Mouse (Mus musculus) midbrain, embryonic 11.5 days (tissue): Measurements from ENCODE around the gene Cdh13. TPM values are rescaled to one million over a fixed set of nuclear protein-coding genes. Genes with fewer than 3 reads are reported as not detected.
A peak's percentile ranks its signal among the peaks of the same experiment; 100 is the strongest.
"Not testable (repeated sequence)": the region's sequence is repeated elsewhere in the genome, so short reads cannot be mapped to it uniquely, and the experiment has no call there.

Experiments used
- ATAC-seq: fragments of 200-750 bp; cut with Nextera tagmentation; 2 replicates; pipeline ENCODE4 v1.8.0; 2017; ENCODE audit warnings: moderate TSS enrichment, moderate library complexity; ENCODE audit not compliant: low FRiP score
- DNase-seq: peaks from one replicate; pipeline ENCODE4 v3.0.0; 2015; ENCODE audit warnings: low spot score; ENCODE audit errors: missing footprints
- H3K27ac ChIP-seq: fragments of 300-500 bp; sonication (generic); 2 replicates; pipeline ENCODE4 v1.5.1; 2014; ENCODE audit warnings: low read depth, low read length
- H3K27me3 ChIP-seq: fragments of 300-500 bp; sonication (generic); 2 replicates; pipeline ENCODE4 v1.6.1; 2014; ENCODE audit warnings: mild to moderate bottlenecking, low read length, moderate library complexity, mixed read lengths; ENCODE audit not compliant: control insufficient read depth, insufficient read depth
- H3K36me3 ChIP-seq: fragments of 300-500 bp; sonication (generic); 2 replicates; pipeline ENCODE4 v1.6.1; 2014; ENCODE audit warnings: mild to moderate bottlenecking, low read length, moderate library complexity, mixed read lengths; ENCODE audit not compliant: control insufficient read depth, insufficient read depth
- H3K4me1 ChIP-seq: fragments of 300-500 bp; sonication (generic); 2 replicates; pipeline ENCODE4 v1.6.1; 2014; ENCODE audit warnings: low read length; ENCODE audit not compliant: control insufficient read depth, insufficient read depth
- H3K4me2 ChIP-seq: fragments of 300-500 bp; sonication (generic); 2 replicates; pipeline ENCODE4 v1.6.1; 2014; ENCODE audit warnings: mild to moderate bottlenecking, moderate library complexity
- H3K4me3 ChIP-seq: fragments of 300-500 bp; sonication (generic); 2 replicates; pipeline ENCODE4 v1.5.1; 2014; ENCODE audit warnings: low read depth, low read length
- H3K9ac ChIP-seq: fragments of 300-500 bp; sonication (generic); 2 replicates; pipeline ENCODE4 v1.6.1; 2014; ENCODE audit warnings: low read length
- H3K9me3 ChIP-seq: fragments of 300-500 bp; sonication (generic); 2 replicates; pipeline ENCODE4 v1.6.1; 2016; ENCODE audit warnings: low read length; ENCODE audit not compliant: control insufficient read depth
- WGBS: fragments of 180-500 bp; shearing (Covaris S2); extraction: QIAGEN DNeasy Blood & Tissue Kit; methylation state at CpG from one replicate; pipeline ENCODE4 v1.1.7; 2014; 5-methylcytosine and 5-hydroxymethylcytosine counted together
- polyA plus RNA-seq: library from polyadenylated mRNA; unstranded; fragments of >200 nt; fragmentation: Nextera tagmentation; extraction: Ambion mirVana; gene quantifications from 2 replicates; pipeline ENCODE4 v1.2.1, GENCODE M21; 2014

Gene Cdh13
- polyA plus RNA-seq, 1 experiment from 2014 or later: 12.2 TPM

- H3K9me3 ChIP-seq, H3K4me3 ChIP-seq, H3K4me1 ChIP-seq, H3K27ac ChIP-seq, H3K36me3 ChIP-seq, ATAC-seq, H3K4me2 ChIP-seq, H3K9ac ChIP-seq, H3K27me3 ChIP-seq, DNase-seq: not testable (repeated sequence)
- WGBS: 91% methylated on average over 6 of the region's 6 CpGs
These were observed 494.0 kb downstream of the Cdh13 start for GRCm38 (mm10) chr8:118777507-118777906.

GRCm38 (mm10) chr8:118778374-118778773 lies 494.8 kb downstream of the Cdh13 start:
- H3K27me3 ChIP-seq: no peaks in the 10 kb centered on the region
- H3K4me1 ChIP-seq: no peaks in the 10 kb centered on the region
- no peak overlapping the region for H3K4me2 ChIP-seq
- 82% methylated on average over 1 of the region's 1 CpGs for WGBS
- H3K27ac ChIP-seq: no peak overlapping the region
- no peak overlapping the region for H3K4me3 ChIP-seq
- ATAC-seq (no peak), DNase-seq (no peak)
- no peak overlapping the region for H3K9ac ChIP-seq
- no peaks in the 10 kb centered on the region for H3K9me3 ChIP-seq
- no peaks in the 10 kb centered on the region for H3K36me3 ChIP-seq

DNA sequence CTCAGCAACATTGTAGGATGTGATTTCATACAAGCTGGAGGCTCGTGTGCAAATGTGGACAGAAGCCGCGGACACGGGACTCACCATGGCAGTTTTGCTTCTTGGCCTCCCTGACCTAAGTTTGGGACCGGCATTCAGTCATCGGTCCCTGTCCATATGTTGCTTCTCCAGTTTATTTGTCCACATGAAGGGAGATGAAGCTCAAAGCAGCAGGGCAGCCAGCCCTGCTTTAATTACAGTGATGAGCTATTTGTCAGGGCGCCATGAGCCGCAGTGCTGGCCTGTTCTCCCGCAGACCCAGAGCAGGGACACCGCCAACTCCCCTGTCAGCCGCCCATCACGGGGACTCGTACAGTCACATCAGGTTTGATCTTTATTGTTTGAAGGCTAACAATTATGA lies 502.1 kb downstream of the Cdh13 start:
- H3K36me3 ChIP-seq: no peaks in the 10 kb centered on the region
- no peak overlapping the region for H3K4me2 ChIP-seq
- H3K4me1 ChIP-seq: no peaks in the 10 kb centered on the region
- no peaks in the 10 kb centered on the region for H3K9me3 ChIP-seq
- 95% methylated on average over 13 of the region's 13 CpGs for WGBS
- no peak overlapping the region for H3K27ac ChIP-seq
- H3K27me3 ChIP-seq: no peaks in the 10 kb centered on the region
- no peak overlapping the region for H3K4me3 ChIP-seq
- ATAC-seq: no peak
- DNase-seq: no peak
- H3K9ac ChIP-seq: no peak overlapping the region

DNA sequence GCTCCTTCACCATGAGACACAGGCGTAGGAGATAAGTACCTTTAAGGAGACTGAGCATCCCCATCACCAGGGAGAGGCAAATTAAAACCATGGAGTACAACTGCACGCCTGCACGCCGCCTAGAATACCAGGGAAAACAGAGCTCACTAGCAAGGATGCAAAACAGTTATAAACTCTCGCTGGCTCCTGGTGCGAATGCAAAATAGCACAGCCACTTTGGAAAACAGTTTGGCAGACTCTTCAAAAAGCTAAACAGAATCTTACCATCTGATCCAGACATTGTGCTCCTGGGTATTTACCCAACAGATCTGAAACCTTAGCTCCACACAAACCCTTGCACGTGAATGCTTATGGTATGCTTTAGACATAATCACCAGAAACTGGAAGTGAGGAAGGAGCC lies 506.1 kb downstream of the Cdh13 start:
- no peak overlapping the region for H3K4me3 ChIP-seq
- H3K9me3 ChIP-seq: no peaks in the 10 kb centered on the region
- WGBS: 90% methylated on average over 7 of the region's 7 CpGs
- H3K9ac ChIP-seq: no peak overlapping the region
- no peaks in the 10 kb centered on the region for H3K36me3 ChIP-seq
- H3K4me1 ChIP-seq: no peaks in the 10 kb centered on the region
- no peak overlapping the region for H3K27ac ChIP-seq
- H3K27me3 ChIP-seq: no peaks in the 10 kb centered on the region
- no peak overlapping the region for H3K4me2 ChIP-seq
- ATAC-seq (no peak), DNase-seq (no peak)

GRCm38 (mm10) chr8:118794886-118795285 lies 511.4 kb downstream of the Cdh13 start:
- ATAC-seq: no peak

DNA sequence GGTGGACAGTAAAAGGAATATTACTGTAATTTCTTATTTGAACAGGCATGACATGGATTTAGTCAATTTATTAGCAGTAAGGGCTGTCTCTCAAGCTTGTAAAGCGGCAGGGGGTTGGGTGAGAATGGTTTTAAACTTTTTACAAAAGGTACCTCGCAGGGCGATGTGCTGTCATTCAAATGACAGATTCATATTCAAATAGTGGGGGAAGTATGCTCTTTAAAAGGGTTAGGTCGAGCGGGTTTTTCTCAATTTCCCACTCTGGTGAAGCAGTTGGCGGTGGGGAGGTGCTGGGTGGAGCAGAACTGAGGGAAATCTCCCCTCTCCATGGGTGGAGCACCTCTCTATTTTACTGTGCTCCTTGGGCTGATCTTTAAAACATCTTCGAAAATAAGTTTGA lies 513.0 kb downstream of the Cdh13 start:
- Histone ChIP-seq H3K4me3 (no peak overlapping the region), H3K27ac (no peak overlapping the region), H3K27me3 (no peaks in the 10 kb centered on the region)

More at GRCm38 (mm10) chr8:118794886-118795285, 511.4 kb downstream of the Cdh13 start:
- 84% methylated on average over 9 of the region's 9 CpGs for WGBS
- Histone ChIP-seq H3K27me3 (no peaks in the 10 kb centered on the region), H3K9ac (no peak overlapping the region), H3K4me1 (no peaks in the 10 kb centered on the region), H3K36me3 (no peaks in the 10 kb centered on the region), H3K4me3 (no peak overlapping the region), H3K9me3 (no peaks in the 10 kb centered on the region), H3K27ac (no peak overlapping the region), H3K4me2 (no peak overlapping the region)
- peak; percentile 72 for DNase-seq

GRCm38 (mm10) chr8:118797127-118797526 lies 513.6 kb downstream of the Cdh13 start:
- WGBS: 76% methylated on average over 3 of the region's 3 CpGs
- Histone ChIP-seq H3K27me3 (no peaks in the 10 kb centered on the region), H3K4me1 (no peaks in the 10 kb centered on the region), H3K4me3 (no peak overlapping the region), H3K4me2 (no peak overlapping the region), H3K9ac (no peak overlapping the region), H3K36me3 (no peaks in the 10 kb centered on the region), H3K27ac (no peak overlapping the region), H3K9me3 (peaks cover 5% of the 10 kb centered on the region; the same call in 1 of the 2 replicates)
- ATAC-seq (no peak), DNase-seq (peak; percentile 78)

More for the DNA sequence above, 513.0 kb downstream of the Cdh13 start:
- no peak overlapping the region for H3K4me2 ChIP-seq
- peaks cover 4% of the 10 kb centered on the region; the same call in 1 of the 2 replicates for H3K9me3 ChIP-seq
- DNase-seq (peak; percentile 23), ATAC-seq (no peak)
- H3K4me1 ChIP-seq: no peaks in the 10 kb centered on the region
- H3K36me3 ChIP-seq: no peaks in the 10 kb centered on the region
- WGBS: 53% methylated on average over 7 of the region's 7 CpGs
- H3K9ac ChIP-seq: no peak overlapping the region

DNA sequence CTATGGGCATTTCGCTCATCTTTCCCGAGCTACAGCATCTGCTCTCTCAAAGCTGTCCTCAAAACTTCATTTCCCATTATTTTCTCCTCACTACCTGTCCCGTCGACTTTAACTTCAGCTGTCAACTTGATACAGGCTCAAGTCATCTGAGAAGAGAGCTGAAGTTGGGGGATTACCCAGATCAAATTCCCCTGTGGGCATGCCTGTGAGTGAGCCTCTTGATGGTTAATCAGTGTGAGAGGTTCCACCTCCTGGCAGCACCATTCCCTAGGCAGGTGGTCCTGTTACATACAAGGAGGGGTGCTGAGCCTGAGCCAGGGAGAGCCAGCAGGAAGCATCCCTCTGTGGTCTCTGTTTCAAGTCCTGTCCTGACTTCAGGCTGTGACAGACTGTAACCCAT lies 519.6 kb downstream of the Cdh13 start:
- no peak overlapping the region for H3K27ac ChIP-seq
- no peaks in the 10 kb centered on the region for H3K4me1 ChIP-seq
- H3K4me3 ChIP-seq: no peak overlapping the region
- no peak for ATAC-seq
- 86% methylated on average over 4 of the region's 4 CpGs for WGBS
- H3K9ac ChIP-seq: no peak overlapping the region
- peaks cover 5% of the 10 kb centered on the region; the same call in 1 of the 2 replicates for H3K9me3 ChIP-seq
- H3K36me3 ChIP-seq: no peaks in the 10 kb centered on the region
- no peaks in the 10 kb centered on the region for H3K27me3 ChIP-seq
- H3K4me2 ChIP-seq: no peak overlapping the region
- DNase-seq: peak; percentile 59

DNA sequence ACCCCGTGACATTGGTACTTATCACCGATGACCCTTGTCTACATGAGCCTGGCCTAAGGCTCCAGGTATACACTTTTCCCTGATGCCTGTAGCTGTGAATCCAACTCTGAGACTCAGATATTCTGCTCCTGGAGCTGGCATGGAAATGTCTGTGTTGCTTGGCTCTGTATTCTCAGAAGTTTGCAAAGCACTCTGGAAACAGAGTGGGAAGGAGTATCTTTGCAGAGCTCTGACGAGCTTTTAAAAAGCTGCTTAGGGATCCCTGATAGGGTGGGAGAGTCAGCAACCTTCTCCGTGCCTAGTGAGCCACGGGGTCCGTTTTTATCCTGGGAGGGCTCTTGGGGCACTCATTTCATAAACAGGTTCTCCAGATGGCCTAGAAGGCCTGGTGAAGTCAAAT lies 526.1 kb downstream of the Cdh13 start:
- H3K9me3 ChIP-seq: no peaks in the 10 kb centered on the region
- H3K27me3 ChIP-seq: no peaks in the 10 kb centered on the region
- no peaks in the 10 kb centered on the region for H3K4me1 ChIP-seq
- no peaks in the 10 kb centered on the region for H3K36me3 ChIP-seq
- no peak overlapping the region for H3K4me2 ChIP-seq
- no peak overlapping the region for H3K9ac ChIP-seq
- no peak overlapping the region for H3K27ac ChIP-seq
- WGBS: 79% methylated on average over 6 of the region's 6 CpGs
- DNase-seq: peak; percentile 51
- ATAC-seq: no peak
- no peak overlapping the region for H3K4me3 ChIP-seq

- no peaks in the 10 kb centered on the region for H3K9me3 ChIP-seq
- H3K27me3 ChIP-seq: no peaks in the 10 kb centered on the region
- H3K36me3 ChIP-seq: no peaks in the 10 kb centered on the region
- no peak for DNase-seq
- H3K4me2 ChIP-seq: no peak overlapping the region
- H3K4me1 ChIP-seq: no peaks in the 10 kb centered on the region
- no peak overlapping the region for H3K9ac ChIP-seq
- H3K27ac ChIP-seq: no peak overlapping the region
- WGBS: 73% methylated on average over 10 of the region's 10 CpGs
- H3K4me3 ChIP-seq: no peak overlapping the region
- no peak for ATAC-seq
These were observed 531.5 kb downstream of the Cdh13 start for GRCm38 (mm10) chr8:118815055-118815454.
